Mouse (Mus musculus) bone marrow, adult 2 months (tissue): ENCODE results near the gene Gpc5.

Experiments
- CTCF ChIP-seq: fragments of 200-500 bp; IDR thresholded peaks from 2 replicates; pipeline ENCODE4 v1.5.1; 2011; ENCODE audit warnings: low read length, control low read depth; ENCODE audit not compliant: control insufficient read depth, insufficient read depth
- POLR2A ChIP-seq: fragments of 200-500 bp; IDR thresholded peaks from 2 replicates; pipeline ENCODE4 v1.6.1; 2011; ENCODE audit warnings: low read depth, mild to moderate bottlenecking, control low read depth, low read length, borderline replicate concordance; ENCODE audit not compliant: control insufficient read depth

- no peak for TF ChIP-seq POLR2A
- TF ChIP-seq CTCF, result no peak
Measured at GRCm38 (mm10) chr14:115407309-115407930, 315.4 kb downstream of the Gpc5 start.
